Mouse (Mus musculus) mouse trophoblast stem cell (cell line): ENCODE data around the gene Slc38a9.

Experiments used
- in situ Hi-C, 2 experiments: fragments of 300-500 bp; cut with MseI, MboI; formaldehyde crosslinking; loops; 2 replicates in 1 of 2; 3 replicates in 1 of 2; pipeline ENCODE4 v1.15.1; 2025

Slc38a9 gene

DNA sequence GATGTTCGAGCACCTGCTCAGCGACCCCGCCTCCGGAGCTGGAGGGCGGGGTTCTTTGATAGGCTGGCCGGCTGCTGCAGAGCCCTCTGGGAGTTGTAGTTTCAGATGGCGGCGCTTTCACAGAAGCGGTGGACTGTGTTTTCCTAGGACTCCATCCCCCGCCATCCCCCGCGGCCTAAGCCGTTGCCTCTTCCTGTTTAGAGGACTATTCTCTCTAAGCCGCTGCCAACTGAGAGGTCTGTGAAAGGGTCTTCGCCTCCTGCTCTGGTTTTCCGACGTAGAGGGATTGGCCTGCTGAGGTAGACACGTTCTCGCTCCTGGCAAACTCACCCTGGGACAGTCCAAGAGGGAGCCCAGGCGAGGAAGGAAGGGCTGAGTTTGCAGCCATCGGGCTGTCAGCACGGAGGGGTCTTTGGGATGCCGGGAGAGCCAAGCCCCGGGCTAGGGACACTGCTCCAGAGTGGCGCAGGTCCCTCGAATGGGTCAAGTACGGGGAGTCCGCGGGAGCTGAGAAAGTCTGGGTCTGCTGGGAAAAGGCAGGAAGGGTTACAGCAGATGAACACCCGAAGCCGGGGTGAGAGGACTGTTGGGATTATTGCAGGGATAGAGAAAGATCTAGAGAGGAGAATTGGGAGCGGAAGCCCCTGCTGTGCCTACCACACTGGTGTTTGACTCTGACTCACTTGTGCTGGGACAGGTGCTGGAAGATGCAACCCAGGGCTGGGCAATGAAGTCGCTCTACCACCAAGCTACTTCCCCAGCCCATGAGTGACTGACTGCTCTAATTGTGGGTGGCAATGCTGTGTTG lies at the start of gene Slc38a9:
Gene Slc38a9 (plus strand): TSS at position 178 of the 808 bp plus-strand sequence.
- in situ Hi-C loops: no loop called here

- in situ Hi-C loops: no loop called here
These were observed 39.0 kb upstream of the Slc38a9 start for GRCm38 (mm10) chr13:112621592-112621991.

GRCm38 (mm10) chr13:112623656-112624055 lies 36.9 kb upstream of the Slc38a9 start:
- in situ Hi-C loops: no loop called here

GRCm38 (mm10) chr13:112624622-112625021 lies 35.9 kb upstream of the Slc38a9 start:
- in situ Hi-C loops: no loop called here

DNA sequence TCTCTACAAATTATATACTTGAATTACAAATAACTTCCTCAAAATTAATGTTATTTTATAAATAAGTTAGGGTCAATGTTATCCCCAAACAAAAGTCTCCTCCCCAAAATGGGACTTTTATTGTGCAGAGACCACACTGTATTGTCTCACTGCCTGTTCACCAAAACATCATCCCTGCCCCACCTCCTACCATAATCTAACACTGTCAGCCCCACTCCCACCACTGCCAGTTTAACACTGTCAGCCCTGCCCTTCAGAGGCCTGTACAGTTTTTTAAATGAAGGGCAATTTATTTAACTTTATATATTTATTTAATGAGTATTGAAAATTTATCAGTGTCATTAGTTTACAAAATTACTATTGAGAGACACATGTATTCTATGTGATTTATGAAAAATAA lies 35.0 kb upstream of the Slc38a9 start:
- in situ Hi-C loops: no loop called here

- in situ Hi-C loops: no loop called here
These were observed 25.2 kb upstream of the Slc38a9 start for GRCm38 (mm10) chr13:112635174-112635837.

GRCm38 (mm10) chr13:112636498-112636897 lies 24.1 kb upstream of the Slc38a9 start:
- in situ Hi-C loops: no loop called here

DNA sequence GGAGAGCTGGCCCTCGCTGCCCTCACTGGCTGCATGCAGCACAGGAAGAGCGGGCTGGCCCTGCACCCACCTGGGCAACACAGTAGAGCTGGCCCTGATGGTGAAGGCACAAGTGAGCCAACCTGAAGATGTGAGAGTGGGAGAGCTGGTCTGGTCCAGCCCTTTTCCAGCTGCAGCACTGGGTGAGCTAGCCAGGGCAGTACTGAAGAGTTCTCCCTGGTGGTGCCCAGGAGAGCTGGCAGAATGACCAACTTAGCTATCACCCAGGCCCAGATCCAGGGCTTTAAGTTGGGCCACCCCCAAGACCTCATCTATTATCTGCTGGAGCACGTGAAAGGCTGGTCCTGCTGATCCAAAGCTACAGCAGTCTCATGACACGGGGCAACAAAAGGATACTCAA lies 21.4 kb upstream of the Slc38a9 start:
- in situ Hi-C loops: no loop called here

GRCm38 (mm10) chr13:112642897-112643296 lies 17.7 kb upstream of the Slc38a9 start:
- in situ Hi-C loops: no loop called here

- in situ Hi-C loops: no loop called here
These were observed 15.6 kb upstream of the Slc38a9 start for GRCm38 (mm10) chr13:112644996-112645395.

- in situ Hi-C loops: no loop called here
These were observed 14.9 kb upstream of the Slc38a9 start for GRCm38 (mm10) chr13:112645529-112646186.

DNA sequence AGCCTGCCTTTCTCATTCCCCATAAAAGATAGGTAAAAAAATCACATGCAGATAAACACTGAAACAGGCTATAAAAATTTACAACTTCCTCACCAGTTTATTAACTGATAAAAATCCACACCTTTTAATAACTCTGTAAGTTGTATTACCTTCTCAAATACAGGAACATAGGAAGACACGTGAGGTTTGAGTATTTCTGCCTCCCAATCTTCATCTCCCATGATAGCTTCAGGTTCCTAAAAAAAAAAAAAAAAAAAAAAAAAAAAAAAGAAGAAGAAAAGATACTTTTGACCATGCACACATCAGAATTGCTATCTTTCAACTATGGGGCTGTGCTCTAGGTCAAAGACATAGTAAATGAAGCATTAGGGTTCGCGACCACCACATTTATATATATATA lies 9.4 kb upstream of the Slc38a9 start:
- in situ Hi-C loops: no loop called here

DNA sequence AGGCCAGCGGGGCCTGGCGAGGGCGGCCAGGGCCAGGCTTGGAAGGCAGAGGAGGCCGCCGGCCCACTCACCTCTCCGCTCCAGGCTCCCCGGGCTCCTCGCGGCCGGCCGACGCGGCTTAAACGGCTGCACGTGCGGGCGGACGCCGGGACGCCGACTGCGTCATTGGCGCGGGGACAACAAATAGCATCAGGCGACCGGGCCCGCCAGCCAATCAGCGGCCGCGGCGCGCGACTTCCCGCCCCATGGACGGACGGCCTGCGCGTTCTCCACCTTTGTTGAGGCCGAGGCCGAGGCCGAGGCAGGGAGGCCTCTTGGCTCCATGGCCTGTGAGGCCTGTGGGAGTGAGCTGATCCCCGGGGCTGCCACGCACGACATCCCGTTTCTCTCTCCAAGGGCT lies 8.3 kb upstream of the Slc38a9 start, which contains the start of gene Ddx4:
Gene Ddx4 (minus strand): TSS at position 271 of the 400 bp plus-strand sequence.
- in situ Hi-C loops: no loop called here

DNA sequence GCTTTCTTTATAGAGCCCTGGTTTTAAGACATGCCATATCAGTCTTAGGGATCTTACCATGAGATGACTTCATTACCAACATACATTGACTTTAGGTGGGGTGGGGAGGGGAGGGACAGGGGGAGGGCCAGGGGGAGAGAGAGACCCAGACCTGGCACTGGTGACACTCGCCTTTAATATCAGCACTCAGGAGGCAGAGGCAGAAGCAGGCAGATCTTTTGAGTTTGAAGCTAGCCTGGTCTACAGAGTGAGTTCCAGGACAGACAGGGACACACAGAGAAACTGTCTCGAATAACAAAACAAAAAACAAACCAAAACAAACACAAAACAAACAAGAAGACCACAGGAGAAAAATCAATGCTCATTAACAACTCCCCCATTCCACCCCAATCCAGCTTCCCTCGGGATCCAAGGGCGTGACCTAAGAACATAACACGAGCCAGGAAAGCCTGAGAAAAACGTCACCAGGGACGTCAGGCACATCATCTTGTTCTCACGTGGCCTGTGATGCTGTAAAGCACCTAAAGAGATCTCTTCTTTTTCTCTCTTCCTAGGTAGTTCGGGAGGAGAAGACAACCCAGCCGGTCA lies 471 bp upstream of the Slc38a9 start:
- in situ Hi-C loops: no loop called here

DNA sequence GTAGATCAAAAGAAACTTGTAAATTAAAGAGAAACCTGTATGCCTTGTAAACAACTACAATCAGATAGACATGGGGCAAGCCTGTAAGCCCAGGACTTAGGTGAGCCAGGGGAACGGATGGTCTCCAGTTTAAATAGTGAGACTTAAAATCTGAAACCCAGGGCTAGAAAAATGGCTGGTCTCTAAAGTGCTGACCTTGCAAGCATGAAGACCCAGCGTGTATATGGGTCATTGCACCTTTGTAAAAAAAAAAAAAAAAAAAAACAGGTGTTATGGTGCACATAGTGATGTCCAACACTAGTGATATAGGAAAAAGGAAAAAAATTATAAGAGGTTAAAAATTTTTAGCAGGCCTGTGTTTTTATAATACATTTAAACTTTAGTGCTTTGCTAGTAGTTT lies 1.1 kb downstream of the Slc38a9 start:
- in situ Hi-C loops: no loop called here

DNA sequence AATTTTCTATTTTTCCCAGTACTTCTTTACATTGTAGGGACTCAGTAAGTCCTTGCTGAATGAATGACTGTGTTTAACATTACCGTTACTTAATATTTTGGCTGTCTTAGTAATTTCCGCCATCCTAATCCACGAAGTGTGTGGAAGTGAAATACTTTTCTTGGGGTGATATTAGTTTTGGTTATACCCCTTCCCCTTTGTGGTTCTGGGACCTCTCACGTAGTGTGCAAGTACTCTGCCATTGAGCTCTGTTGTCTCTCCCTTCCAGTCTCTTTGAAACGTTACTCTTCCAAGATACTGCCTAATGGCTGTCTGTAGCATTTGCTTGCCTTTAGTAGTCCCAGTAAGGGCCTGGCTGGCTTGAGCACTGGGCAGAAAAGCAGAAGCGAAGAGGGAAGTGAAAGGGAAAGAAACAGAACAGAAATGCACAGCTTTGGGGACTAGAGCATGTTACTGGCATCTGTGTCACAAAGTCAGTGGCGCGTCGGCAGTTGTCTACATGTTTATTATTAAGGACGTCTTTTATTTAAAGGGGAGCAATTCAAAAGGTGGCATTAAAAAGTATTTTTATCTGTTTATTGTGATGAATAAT lies 6.0 kb downstream of the Slc38a9 start:
- in situ Hi-C loops: no loop called here

GRCm38 (mm10) chr13:112667215-112667614 lies 6.7 kb downstream of the Slc38a9 start:
- in situ Hi-C loops: no loop called here

- in situ Hi-C loops: loop anchor here in 1 of 2 experiments (10.0 kb wide), 1 partner anchor 183 kb away; no protein-coding TSS in a partner anchor
These were observed 11.2 kb downstream of the Slc38a9 start for GRCm38 (mm10) chr13:112671708-112672107.

- in situ Hi-C loops: loop anchor here in 1 of 2 experiments (10.0 kb wide), 1 partner anchor 182 kb away; no protein-coding TSS in a partner anchor
These were observed 12.2 kb downstream of the Slc38a9 start for GRCm38 (mm10) chr13:112672797-112673196.

DNA sequence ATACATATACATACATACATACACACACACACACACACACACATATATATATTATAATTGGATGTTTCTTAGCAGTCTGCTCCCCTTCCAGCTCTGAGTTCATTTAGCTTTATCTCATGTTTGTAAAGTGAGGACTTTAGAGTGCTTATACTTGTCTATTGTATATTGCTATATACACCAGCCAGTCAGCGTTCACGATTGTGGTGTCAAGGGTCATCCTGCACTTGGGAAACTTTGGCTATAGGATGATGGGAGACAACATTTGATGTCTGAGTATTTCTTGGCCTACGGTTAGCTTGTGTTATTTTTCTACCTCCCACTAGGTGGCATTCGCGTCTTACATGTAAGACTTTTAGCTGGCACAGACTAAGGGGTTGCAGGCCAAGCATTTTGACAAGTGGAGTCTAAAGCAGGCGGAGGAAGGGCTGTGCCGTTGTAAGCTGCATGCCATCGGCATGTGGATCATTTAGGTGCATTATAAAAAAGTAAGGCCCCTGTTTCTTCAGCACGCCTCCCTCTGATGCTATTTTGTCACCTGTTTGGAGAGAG lies 13.4 kb downstream of the Slc38a9 start:
- in situ Hi-C loops: loop anchor here in 1 of 2 experiments (10.0 kb wide), 1 partner anchor 181 kb away; no protein-coding TSS in a partner anchor

DNA sequence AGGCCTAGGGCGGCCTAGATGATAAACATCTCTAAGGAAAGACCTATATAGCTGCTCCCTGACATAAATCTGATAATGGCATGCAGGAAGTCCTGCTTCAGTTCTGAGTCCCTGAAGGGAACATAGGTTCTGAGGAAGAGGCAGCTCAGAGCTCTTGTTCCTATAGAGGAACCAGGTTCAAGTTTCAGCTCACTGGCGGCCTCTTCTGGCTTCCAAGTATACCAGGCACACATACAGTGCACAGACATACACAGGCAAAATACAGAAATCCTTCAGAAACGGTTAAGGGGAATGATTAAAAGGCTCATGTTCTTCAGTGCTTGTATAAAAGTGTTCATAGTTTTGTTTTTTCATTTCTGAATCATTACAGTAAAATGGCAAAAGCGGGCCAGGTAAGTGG lies 17.6 kb downstream of the Slc38a9 start:
- in situ Hi-C loops: loop anchor here (10.0 to 25.0 kb wide), 2 partner anchors 177 to 184 kb away; no protein-coding TSS in a partner anchor
